Mouse (Mus musculus) common myeloid progenitor, adult 5-6 weeks (primary cell): ENCODE data around the gene Ptpn21. TPM values are rescaled to one million over a fixed set of nuclear protein-coding genes. Genes with fewer than 3 reads are reported as not detected.
A peak's percentile ranks its signal among the peaks of the same experiment; 100 is the strongest.

Source experiments
- ATAC-seq: replicated peaks from 2 replicates; pipeline ENCODE4 v1.8.0; 2016; ENCODE audit warnings: low read depth, mild to moderate bottlenecking, moderate TSS enrichment, inconsistent platforms; ENCODE audit not compliant: poor library complexity, severe bottlenecking
- total RNA-seq: library from RNA; stranded (forward); fragments of 200-1000, 187-1606 nt; gene quantifications from 2 replicates; pipeline ENCODE4 v1.2.3, GENCODE M21; 2017

The Ptpn21 gene
- total RNA-seq, 1 experiment from 2014 or later = 9.0 TPM

DNA sequence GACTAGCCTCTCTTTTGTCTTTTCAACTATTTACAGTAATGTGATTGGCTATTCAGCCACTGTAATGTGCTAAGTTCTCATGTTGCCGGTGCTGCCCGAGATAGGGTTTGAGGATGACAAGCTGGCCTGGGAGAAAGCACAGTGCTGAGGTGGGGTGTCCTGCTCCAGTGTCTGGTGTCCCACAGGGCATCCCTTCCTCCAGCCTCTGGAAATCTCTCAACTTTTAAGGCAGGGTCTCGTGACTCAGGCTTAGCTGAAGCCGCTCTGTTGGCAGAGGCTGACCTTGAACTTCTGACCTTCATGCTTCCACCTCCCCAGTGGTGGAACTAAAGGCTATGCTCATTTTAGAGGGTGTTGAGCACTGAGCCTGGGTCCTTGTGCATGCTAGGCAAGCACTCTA, 66.8 kb downstream of the Ptpn21 start:
- ATAC-seq = no peak

DNA sequence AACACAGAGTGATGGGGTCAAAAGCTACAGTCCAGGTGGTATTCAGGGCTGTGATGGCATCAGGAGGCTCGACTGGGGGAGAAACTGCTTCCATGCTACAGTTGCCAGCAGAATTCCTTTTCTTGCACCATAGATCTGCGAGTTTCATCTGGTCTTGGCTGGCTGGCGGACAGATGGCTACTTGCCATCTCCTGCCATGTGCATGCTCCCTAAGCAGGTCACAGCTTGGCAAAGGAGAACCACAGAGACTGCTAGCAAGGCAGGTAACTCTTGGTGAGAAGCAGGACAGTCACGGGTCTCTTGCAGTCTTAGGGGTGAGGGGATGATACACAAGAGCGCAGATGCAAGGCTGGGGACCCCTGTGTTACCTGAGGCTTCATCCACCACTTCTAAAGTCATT, 67.3 kb downstream of the Ptpn21 start:
- no peak for ATAC-seq

DNA sequence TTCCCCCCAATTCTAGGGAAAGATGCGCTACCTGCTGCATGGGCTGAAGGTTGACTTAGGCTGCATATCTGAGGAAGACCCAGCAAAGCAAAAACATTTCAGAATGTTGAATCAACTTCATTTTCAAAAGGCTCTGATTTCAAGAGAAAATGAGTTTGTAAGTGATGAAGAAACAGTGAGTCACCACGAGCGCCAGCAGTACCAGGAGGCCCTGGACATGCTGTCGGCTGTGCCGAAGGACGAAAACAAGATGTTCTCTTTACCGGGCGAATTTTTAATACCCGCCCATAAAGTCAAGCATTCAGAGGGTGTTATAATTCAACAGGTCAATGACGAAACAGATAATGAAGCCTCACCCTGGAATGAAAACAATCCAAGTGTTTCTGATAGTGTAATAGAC, 68.1 kb downstream of the Ptpn21 start:
- ATAC-seq = no peak

DNA sequence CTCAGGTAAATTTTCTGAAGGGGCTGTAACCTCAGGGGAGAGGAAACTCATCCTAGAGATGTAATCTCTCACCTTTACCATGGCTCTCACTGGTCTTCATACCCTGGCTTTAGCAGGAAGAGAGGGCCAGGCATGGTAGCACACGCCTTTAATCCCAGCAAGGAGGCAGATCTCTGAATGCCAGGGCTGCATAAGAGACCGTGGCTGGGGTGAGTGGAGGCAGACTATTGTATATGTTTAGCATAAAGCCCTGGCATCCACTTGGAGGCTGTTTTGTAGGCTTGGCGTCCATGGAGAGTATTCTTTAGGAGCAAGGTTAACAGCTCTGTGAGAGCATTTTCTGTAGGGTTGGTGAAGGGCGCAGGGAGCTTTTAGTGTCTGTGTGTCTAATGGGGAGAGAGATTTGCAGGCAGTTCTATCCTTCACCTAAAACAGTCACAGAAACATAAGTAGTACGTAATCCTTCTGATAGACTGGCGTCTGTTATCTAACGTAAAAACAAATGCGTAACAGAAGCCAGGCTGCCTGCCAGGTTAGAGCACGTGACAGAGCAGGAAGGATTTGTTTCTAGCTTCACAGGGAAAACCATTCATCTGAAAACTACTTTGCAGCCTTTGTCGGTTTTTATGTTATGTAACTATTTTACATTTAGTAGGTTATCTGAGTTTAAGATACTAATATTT, 68.9 kb downstream of the Ptpn21 start:
- ATAC-seq = peak; percentile 54; the same call in 1 of the 2 replicates

DNA sequence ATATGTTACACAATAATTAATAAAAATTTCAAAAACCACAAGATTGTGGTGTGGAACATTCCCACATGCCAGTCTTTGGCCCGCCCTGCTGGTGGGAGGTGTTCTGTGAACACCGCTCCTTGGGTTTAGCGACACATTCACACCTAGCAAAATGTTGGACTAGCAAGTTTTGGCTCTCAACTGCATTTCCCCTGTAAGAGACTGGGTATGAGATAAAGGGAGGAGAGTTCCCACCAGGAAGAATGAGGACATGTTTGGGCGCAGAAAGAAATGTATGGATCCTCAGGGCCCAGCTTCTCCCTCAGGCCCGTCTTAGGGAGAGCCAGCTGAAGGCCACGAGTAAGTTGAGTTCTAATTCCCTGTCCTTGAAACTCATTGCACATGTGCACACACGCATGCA, 74.6 kb downstream of the Ptpn21 start:
- no peak for ATAC-seq

DNA sequence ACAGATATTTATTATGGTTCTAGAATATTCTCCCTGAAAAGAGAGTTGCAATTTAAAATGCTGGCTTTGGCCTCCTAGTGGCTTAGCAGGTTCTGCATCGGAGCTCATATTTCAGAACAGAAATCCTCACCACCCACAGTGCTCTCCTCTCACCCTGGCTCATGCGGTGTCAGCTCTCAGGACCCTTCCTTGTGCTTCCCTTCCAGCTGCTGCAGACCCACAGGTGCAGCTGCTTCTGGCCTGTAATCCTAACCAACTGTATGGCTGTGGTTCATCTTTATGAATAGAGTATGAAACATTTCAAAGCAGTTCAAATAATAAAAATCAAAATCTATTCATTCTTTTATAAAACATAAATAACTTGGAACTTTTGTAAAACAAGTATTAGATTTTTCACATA, 80.3 kb downstream of the Ptpn21 start:
- no peak for ATAC-seq

DNA sequence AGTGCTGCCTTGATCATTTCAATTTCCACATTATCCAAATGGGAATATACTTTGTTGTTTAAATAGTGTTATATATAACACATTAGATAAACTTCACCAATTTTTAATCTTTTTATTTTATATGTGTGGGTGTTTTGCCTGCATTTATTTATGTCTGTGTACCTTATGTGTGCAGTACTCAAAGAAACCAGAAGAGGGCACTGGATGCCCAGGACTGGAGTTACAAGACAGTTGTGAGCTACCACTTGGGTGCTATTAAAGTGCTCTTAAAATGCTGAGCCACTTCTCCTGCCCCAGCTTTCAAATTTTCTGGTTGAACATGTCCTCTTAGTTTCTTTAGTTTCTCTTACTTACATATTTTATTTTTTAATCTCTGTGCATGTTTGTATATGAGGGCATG, 92.4 kb downstream of the Ptpn21 start:
- 0 out of 2 replicates have a peak, but pooled peaks have one; percentile 32 for ATAC-seq

DNA sequence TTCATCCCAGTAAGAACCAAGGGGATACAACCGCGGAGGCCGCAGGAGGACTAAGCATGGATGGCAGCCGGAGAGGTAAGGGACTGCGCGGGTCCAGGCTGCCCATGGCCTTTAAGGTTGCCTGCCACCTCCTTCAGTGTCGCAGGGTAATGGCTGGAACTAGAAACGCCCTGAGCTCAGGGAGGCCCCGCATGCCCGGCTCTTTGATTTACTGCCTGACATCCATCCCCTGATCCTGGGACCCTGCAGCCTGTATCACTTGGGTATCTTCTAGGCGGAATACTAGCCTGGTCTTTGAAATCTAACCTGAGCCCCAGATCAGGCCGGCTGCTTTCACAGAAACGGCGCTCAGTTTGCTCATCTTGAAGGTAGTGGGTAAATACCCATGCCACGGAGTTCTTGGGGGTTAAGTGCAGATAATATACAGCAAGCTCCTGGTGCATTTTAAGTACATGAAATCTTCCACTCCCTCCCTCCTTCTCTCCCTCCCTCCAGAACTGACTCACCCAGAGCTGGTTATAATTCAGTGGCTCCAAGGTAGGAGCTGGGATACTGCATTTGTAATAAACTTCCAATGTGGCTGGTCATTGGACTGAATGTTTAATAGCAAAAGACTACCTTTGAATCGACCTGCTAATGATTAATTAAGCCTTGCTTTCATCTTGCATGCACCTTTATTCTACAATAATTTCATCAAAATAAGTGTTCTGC, 108.8 kb downstream of the Ptpn21 start:
- peak; percentile 88 for ATAC-seq

DNA sequence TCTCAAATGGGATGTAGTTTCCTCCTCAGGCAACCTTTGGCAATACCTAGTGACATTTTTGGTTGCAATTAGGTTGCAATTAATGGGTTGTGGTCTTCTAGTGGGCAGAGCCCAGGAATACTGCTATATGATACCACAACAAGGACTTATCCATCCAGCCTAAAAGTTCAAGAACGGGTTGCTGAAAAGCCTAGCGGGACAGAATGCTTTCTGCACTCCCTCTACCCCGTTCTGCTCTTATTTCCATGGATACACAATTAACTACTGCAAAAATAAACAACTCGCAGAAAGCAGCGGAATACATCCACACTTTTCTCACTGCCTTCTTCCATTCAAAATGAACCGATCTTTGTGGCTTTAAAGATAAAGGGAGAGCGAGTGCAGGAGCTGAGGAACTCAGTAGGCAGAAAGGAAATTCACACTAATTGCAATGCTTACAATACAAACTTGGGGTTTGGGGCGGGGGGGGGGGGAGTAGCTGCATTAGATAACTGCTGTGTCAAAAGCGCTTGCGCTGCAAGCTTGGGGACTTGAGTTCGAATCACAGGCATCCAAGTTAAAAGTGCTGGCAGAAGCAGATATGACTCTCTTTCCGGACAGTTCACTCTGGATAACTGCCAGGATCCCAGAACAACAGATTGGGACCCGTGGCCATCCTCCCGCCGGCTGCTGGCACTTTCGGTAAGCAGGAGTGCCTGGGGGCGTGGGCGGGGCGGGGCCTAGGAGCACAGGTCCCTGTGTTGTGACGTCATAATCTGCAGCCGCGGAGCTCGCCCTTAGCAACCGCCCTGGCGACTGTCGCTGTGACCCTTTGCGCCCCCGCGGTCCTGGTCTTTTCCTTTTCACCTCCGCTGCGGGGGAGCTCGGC, 109.6 kb downstream of the Ptpn21 start, which contains the start of gene Spata7:
Gene Spata7, plus strand, starts transcription at position 766 of the 868 bp plus-strand sequence.
- ATAC-seq = peak; percentile 98

Other genes starting within 250 kb of the Ptpn21 start
- gene Kcnk10, start 159.1 kb downstream of the Ptpn21 start, total RNA-seq = not detected in 2 replicates
- gene Spata7, start 109.2 kb downstream of the Ptpn21 start, total RNA-seq = 7.2 and 12.0 TPM in 2 replicates
- 134 and 138 TPM in 2 replicates for gene Zc3h14, start 9.6 kb upstream of the Ptpn21 start, total RNA-seq
- 6.6 and 8.8 TPM in 2 replicates for gene Eml5, start 164.1 kb upstream of the Ptpn21 start, total RNA-seq
- gene Ttc8, start 183.2 kb upstream of the Ptpn21 start, total RNA-seq = 10.4 and 11.6 TPM in 2 replicates